9 mouse cellular contexts compared by ENCODE assay signal in genomic region chr2:165851811-165852415, GRCm38 (mm10). TPM values are rescaled to one million over a fixed set of nuclear protein-coding genes. Genes with fewer than 3 reads are reported as not detected.
DNase-seq lines count a peak whose midpoint lies in the region; ATAC-seq and TF ChIP-seq lines count a peak whose summit lies in the region.
"Had no signal": no experiment of that assay in that cellular context is flagged by ENCODE, and none has a peak within 500 bp of the region (broad histone marks: within the 10 kb centered on the region; RNA-seq: fewer than 3 reads in every experiment).

No protein-coding gene starts in this region.

- H3K9me3 ChIP-seq in neural tube, embryonic 11.5 days (ENCODE audit: control insufficient read depth, low read length): no peaks in the 10 kb centered on the region
- no peaks in the 10 kb centered on the region for H3K9me3 ChIP-seq in hindbrain, embryonic 14.5 days (ENCODE audit: control insufficient read depth, low read length)
- no peaks in the 10 kb centered on the region for H3K9me3 ChIP-seq in stomach, postnatal 0 days (ENCODE audit: control insufficient read depth, low read length)

- TF ChIP-seq EP300 in stomach, postnatal 0 days (optimal IDR thresholded peaks at IDR 0.05): no peak

- WGBS in neural tube, embryonic 11.5 days: 93% methylated on average over 13 of the region's 13 CpGs
- 88% methylated on average over 13 of the region's 13 CpGs for whole genome bisulfite sequencing in hindbrain, embryonic 14.5 days
- 72% methylated on average over 13 of the region's 13 CpGs for WGBS in stomach, postnatal 0 days

- intact Hi-C loops in gastrocnemius, adult 2 months (cut with DNase I): no loop called here

- peaks cover 2% of the 10 kb centered on the region; the same call in 1 of the 2 replicates for H3K36me3 ChIP-seq in neural tube, embryonic 11.5 days (ENCODE audit: control insufficient read depth, insufficient read depth, low read length)
- H3K36me3 ChIP-seq in hindbrain, embryonic 14.5 days (replicated peaks; ENCODE audit: control insufficient read depth, insufficient read depth): peaks cover 31% of the 10 kb centered on the region
- H3K36me3 ChIP-seq in stomach, postnatal 0 days (ENCODE audit: control insufficient read depth, insufficient read depth, low read length): peaks cover 5% of the 10 kb centered on the region; the same call in 1 of the 2 replicates

- no peak overlapping the region for H3K4me2 ChIP-seq in neural tube, embryonic 11.5 days (ENCODE audit: low read depth)
- no peak overlapping the region for H3K4me2 ChIP-seq in hindbrain, embryonic 14.5 days (replicated peaks)
- H3K4me2 ChIP-seq in stomach, postnatal 0 days (replicated peaks; ENCODE audit: low read depth): no peak overlapping the region

- H3K9ac ChIP-seq in neural tube, embryonic 11.5 days (ENCODE audit: low read length): no peak overlapping the region
- H3K9ac ChIP-seq in hindbrain, embryonic 14.5 days: peak overlapping the region; percentile 16; the same call in 1 of the 2 replicates
- no peak overlapping the region for H3K9ac ChIP-seq in stomach, postnatal 0 days (ENCODE audit: low read length)
- H3K9ac ChIP-seq: liver, embryonic 14.5 days had no signal

- TF ChIP-seq CTCF in gastrocnemius, adult 2 months (IDR thresholded peaks at IDR 0.05): no peak
- TF ChIP-seq CTCF in stomach, postnatal 0 days (IDR thresholded peaks at IDR 0.05; ENCODE audit: low read depth): no peak

- ATAC-seq in neural tube, embryonic 11.5 days (ENCODE audit: insufficient read depth, low FRiP score, low TSS enrichment): no peak
- ATAC-seq in hindbrain, embryonic 14.5 days (ENCODE audit: low FRiP score): no peak
- no peak for ATAC-seq in stomach, postnatal 0 days (ENCODE audit: low FRiP score, low TSS enrichment)

- peak overlapping the region; percentile 59 for H3K27ac ChIP-seq in gastrocnemius, adult 2 months
- H3K27ac ChIP-seq in neural tube, embryonic 11.5 days (ENCODE audit: low read depth, low read length): 0 out of 2 replicates have a peak overlapping the region, but pooled peaks have one; percentile 7
- H3K27ac ChIP-seq in hindbrain, embryonic 14.5 days: peak overlapping the region; percentile 36; the same call in 1 of the 2 replicates
- H3K27ac ChIP-seq in stomach, postnatal 0 days (replicated peaks): peak overlapping the region; percentile 63
- H3K27ac ChIP-seq: liver, embryonic 14.5 days had no signal

- H3K27me3 ChIP-seq in neural tube, embryonic 11.5 days (ENCODE audit: control insufficient read depth, insufficient read depth, low read length): no peaks in the 10 kb centered on the region
- H3K27me3 ChIP-seq in hindbrain, embryonic 14.5 days (ENCODE audit: control insufficient read depth, insufficient read depth, low read length): no peaks in the 10 kb centered on the region
- H3K27me3 ChIP-seq in stomach, postnatal 0 days (ENCODE audit: control insufficient read depth, insufficient read depth, low read length): no peaks in the 10 kb centered on the region

- no peak for DNase-seq in gastrocnemius, adult 2 months
- no peak for DNase-seq in gastrocnemius, adult 8-10 months (ENCODE audit: low spot score in 2 of 2)
- DNase-seq in neural tube, embryonic 11.5 days (ENCODE audit: low spot score): no peak
- no peak for DNase-seq in neural tube, embryonic 10.5 days (ENCODE audit: extremely low spot score, low spot score)
- DNase-seq in hindbrain, embryonic 14.5 days (ENCODE audit: low spot score): no peak
- no peak for DNase-seq in stomach, postnatal 0 days (ENCODE audit: low spot score)
- DNase-seq in frontal cortex, adult 2 months (ENCODE audit: extremely low spot score in 1 of 2, low spot score in 1 of 2): no peak
- DNase-seq in frontal cortex, postnatal 14 days (ENCODE audit: low spot score in 2 of 2): no peak

- H3K4me1 ChIP-seq in neural tube, embryonic 11.5 days (ENCODE audit: control insufficient read depth, insufficient read depth, low read length): peaks cover 27% of the 10 kb centered on the region
- H3K4me1 ChIP-seq in hindbrain, embryonic 14.5 days (replicated peaks; ENCODE audit: control insufficient read depth, insufficient read depth, low read length): peaks cover 45% of the 10 kb centered on the region
- peaks cover 14% of the 10 kb centered on the region for H3K4me1 ChIP-seq in stomach, postnatal 0 days (replicated peaks; ENCODE audit: control insufficient read depth, insufficient read depth)

- no peak overlapping the region for H3K4me3 ChIP-seq in gastrocnemius, adult 2 months
- no peak overlapping the region for H3K4me3 ChIP-seq in neural tube, embryonic 11.5 days (ENCODE audit: low read depth, low read length)
- no peak overlapping the region for H3K4me3 ChIP-seq in hindbrain, embryonic 14.5 days (replicated peaks; ENCODE audit: low read length)
- no peak overlapping the region for H3K4me3 ChIP-seq in stomach, postnatal 0 days (ENCODE audit: low read depth, low read length)

RNA-seq across cellular contexts. Expression of gene Zmynd8, which starts 46.9 kb away (rescaled TPM):
- total RNA-seq in gastrocnemius, adult 2 months (2021): 10 to 100 TPM; 13.1 to 23.3 TPM
- total RNA-seq in gastrocnemius, adult 8-10 months (2022): 10 to 100 TPM; 11.4 to 14.4 (median 13.5) TPM
- polyA plus RNA-seq in neural tube, embryonic 11.5 days (2014; fragmentation: Nextera tagmentation; extraction: Ambion mirVana): 52.9 and 54.5 TPM in 2 replicates
- polyA plus RNA-seq in hindbrain, embryonic 14.5 days (2014; fragmentation: Nextera tagmentation; extraction: Ambion mirVana): 55.4 and 63.4 TPM in 2 replicates
- 24.3 and 29.7 TPM in 2 replicates for polyA plus RNA-seq in stomach, postnatal 0 days (2015; fragmentation: Nextera tagmentation; extraction: Ambion mirVana)
- 79.7 and 86.6 TPM in 2 replicates for polyA plus RNA-seq in frontal cortex, adult 2 months (2012; rRNA removed)

Comparison
In these comparisons a context has a peak if more than half of its experiments do, and no peak if none do; other contexts are left out.
1. H3K27ac ChIP-seq: peak in every context shown above with its lines; median percentile 63 in stomach, postnatal 0 days; 59 in gastrocnemius, adult 2 months; 36 in hindbrain, embryonic 14.5 days; 7 in neural tube, embryonic 11.5 days.